Mouse (Mus musculus) embryonic facial prominence, embryonic 12.5 days (tissue): ENCODE results near the gene Morn3. TPM values are rescaled to one million over a fixed set of nuclear protein-coding genes. Genes with fewer than 3 reads are reported as not detected.

ENCODE experiments used
- ATAC-seq: fragments of 200-750 bp; cut with Nextera tagmentation; 2 replicates; pipeline ENCODE4 v1.8.0; 2017; ENCODE audit not compliant: insufficient number of reproducible peaks, insufficient read depth, low FRiP score, low TSS enrichment
- H3K27ac ChIP-seq: fragments of 300-500 bp; sonication (generic); 2 replicates; pipeline ENCODE4 v1.5.1; 2016; ENCODE audit warnings: mild to moderate bottlenecking
- H3K27me3 ChIP-seq: fragments of 300-500 bp; sonication (generic); 2 replicates; pipeline ENCODE4 v1.6.1; 2016; ENCODE audit warnings: mild to moderate bottlenecking, moderate library complexity
- H3K36me3 ChIP-seq: fragments of 300-500 bp; sonication (generic); 2 replicates; pipeline ENCODE4 v1.6.1; 2016; ENCODE audit warnings: mild to moderate bottlenecking
- H3K4me1 ChIP-seq: fragments of 300-500 bp; sonication (generic); 2 replicates; pipeline ENCODE4 v1.6.1; 2016
- H3K4me2 ChIP-seq: fragments of 300-500 bp; sonication (generic); replicated peaks from 2 replicates; pipeline ENCODE4 v1.6.1; 2016; ENCODE audit warnings: mild to moderate bottlenecking, moderate library complexity
- H3K4me3 ChIP-seq: fragments of 300-500 bp; sonication (generic); 2 replicates; pipeline ENCODE4 v1.5.1; 2016; ENCODE audit warnings: mild to moderate bottlenecking
- H3K9ac ChIP-seq: fragments of 300-500 bp; sonication (generic); 2 replicates; pipeline ENCODE4 v1.6.1; 2016; ENCODE audit warnings: mild to moderate bottlenecking, moderate library complexity
- H3K9me3 ChIP-seq: fragments of 300-500 bp; sonication (generic); 2 replicates; pipeline ENCODE4 v1.6.1; 2016; ENCODE audit warnings: mild to moderate bottlenecking, moderate library complexity
- WGBS: fragments of 180-500 bp; shearing (Covaris S2); methylation state at CpG from one replicate; pipeline ENCODE4 v1.1.7; 2016; 5-methylcytosine and 5-hydroxymethylcytosine counted together
- polyA plus RNA-seq: library from polyadenylated mRNA; unstranded; fragments of >200 nt; fragmentation: Nextera tagmentation; extraction: Ambion mirVana; gene quantifications from 2 replicates; pipeline ENCODE4 v1.2.1, GENCODE M21; 2016

Morn3 gene
- polyA plus RNA-seq, 1 experiment from 2014 or later, result not detected

DNA sequence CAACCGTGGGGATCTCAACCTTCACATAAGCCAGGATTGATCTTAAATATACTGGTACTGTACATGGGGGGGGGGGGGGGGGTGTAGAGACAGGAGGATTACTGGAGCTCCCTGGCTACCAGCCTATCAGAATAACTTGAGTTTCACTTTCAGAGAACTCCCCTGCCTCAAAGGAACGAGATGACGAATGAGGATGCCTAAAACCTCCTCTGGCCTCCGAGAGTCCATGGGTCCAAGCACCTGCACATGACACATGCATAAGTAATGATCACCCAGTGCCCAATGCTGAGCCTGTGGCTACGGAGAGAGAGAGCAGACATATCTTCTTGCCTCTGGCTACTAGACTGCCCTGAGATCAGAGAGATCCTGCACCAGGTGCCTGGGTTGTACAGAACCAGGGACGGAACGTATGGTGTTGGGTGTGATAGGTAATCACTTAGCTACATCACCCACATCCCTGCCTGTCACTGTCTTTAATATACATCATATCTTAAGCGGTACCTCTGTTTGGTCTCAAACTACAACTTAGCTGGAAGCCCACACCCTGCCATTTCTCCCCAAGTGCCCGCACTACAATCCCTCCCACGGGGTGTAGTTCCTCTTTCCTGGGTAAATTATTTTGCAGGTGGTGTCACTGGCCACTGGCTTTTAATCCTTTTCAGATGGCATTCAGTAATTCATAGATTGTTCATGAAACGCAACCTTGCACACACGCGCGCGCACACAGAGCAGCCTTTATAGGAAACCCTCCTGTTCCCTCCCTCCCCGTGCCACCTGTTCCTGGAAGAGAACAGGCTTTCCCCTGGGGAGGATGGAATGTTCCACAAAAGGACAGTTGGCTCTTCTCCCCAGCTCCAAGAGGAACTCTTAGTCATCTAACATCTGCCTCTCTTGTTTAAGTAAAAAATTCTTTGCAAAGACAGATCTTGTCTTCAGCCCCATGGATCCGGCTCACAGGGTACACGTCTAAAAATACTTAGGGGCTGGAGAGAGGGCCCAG, 49.3 kb downstream of the Morn3 start:
- no peak for ATAC-seq
- WGBS, result 84% methylated on average over 18 of the region's 18 CpGs

DNA sequence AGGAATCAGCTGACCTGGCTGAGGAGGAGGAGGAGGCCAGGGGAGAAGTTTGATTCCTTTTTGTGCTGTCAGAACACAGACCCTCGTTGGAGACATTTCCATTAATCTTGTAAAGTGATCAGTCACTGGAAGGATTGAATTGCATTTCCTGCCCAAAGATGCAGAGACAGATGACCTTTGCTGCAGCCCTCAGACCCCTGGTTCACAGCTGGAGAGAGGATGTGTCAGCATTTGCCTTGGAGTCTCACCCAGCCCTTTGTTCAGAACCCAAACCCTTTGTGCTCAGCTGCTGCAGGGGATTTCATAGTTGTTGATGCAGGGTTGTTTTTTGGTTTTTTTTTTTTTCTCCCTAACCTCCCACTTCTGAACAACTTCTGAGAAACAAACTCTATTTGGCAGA, 51.9 kb downstream of the Morn3 start:
- Histone ChIP-seq H3K4me2 (peak overlapping the region; percentile 22), H3K9ac (no peak overlapping the region), H3K4me3 (no peak overlapping the region), H3K4me1 (peaks cover 28% of the 10 kb centered on the region), H3K27me3 (no peaks in the 10 kb centered on the region), H3K27ac (peak overlapping the region; percentile 73), H3K36me3 (no peaks in the 10 kb centered on the region), H3K9me3 (no peaks in the 10 kb centered on the region)
- 3% methylated on average over 1 of the region's 1 CpGs for WGBS
- ATAC-seq, result no peak

More for the DNA sequence above, 49.3 kb downstream of the Morn3 start:
- Histone ChIP-seq H3K4me1 (peaks cover 8% of the 10 kb centered on the region; the same call in 1 of the 2 replicates), H3K9ac (no peak overlapping the region), H3K4me3 (no peak overlapping the region), H3K27ac (no peak overlapping the region), H3K9me3 (no peaks in the 10 kb centered on the region), H3K4me2 (no peak overlapping the region), H3K36me3 (no peaks in the 10 kb centered on the region), H3K27me3 (no peaks in the 10 kb centered on the region)

DNA sequence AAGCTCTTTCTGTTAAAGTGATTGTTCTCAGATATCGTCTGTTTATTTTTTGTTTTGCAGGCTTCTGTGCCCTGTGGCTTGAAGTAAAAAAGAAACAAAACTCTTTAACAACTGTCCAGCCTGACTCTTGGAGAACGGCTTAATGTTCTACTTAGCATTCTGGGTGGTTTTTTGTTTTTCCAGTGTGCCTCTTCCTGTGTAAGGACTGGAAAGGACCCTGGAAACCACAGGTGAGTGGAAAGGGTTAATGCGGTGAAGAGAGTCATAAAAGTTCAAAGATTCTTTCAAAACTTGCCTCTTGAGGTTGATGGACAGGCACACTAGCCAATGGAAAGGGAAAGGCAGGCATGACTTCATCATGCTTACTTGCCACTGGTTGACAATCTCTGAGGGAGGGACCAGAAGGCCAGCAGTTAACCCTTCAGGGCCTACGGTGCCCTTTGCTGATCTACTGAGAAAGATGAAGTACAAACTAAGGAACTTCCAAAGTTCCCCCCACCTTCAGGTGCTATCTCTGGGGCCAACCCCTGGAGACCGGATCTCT, 52.4 kb downstream of the Morn3 start:
- Histone ChIP-seq H3K4me1 (peaks cover 31% of the 10 kb centered on the region), H3K27me3 (no peaks in the 10 kb centered on the region), H3K4me2 (peak overlapping the region; percentile 22), H3K9me3 (no peaks in the 10 kb centered on the region), H3K9ac (no peak overlapping the region), H3K36me3 (no peaks in the 10 kb centered on the region), H3K27ac (peak overlapping the region; percentile 73; the same call in 1 of the 2 replicates), H3K4me3 (no peak overlapping the region)
- WGBS, result 8% methylated on average over 5 of the region's 5 CpGs
- peak; percentile 84; the same call in 1 of the 2 replicates for ATAC-seq

- no peak for ATAC-seq
- WGBS, result 27% methylated on average over 2 of the region's 2 CpGs
- Histone ChIP-seq H3K4me2 (peak overlapping the region; percentile 16), H3K36me3 (no peaks in the 10 kb centered on the region), H3K9me3 (no peaks in the 10 kb centered on the region), H3K4me3 (no peak overlapping the region), H3K9ac (no peak overlapping the region), H3K27ac (0 out of 2 replicates have a peak overlapping the region, but pooled peaks have one; percentile 30), H3K4me1 (peaks cover 31% of the 10 kb centered on the region), H3K27me3 (no peaks in the 10 kb centered on the region)
Measured at GRCm38 (mm10) chr5:122993811-122994210, 53.0 kb downstream of the Morn3 start.

DNA sequence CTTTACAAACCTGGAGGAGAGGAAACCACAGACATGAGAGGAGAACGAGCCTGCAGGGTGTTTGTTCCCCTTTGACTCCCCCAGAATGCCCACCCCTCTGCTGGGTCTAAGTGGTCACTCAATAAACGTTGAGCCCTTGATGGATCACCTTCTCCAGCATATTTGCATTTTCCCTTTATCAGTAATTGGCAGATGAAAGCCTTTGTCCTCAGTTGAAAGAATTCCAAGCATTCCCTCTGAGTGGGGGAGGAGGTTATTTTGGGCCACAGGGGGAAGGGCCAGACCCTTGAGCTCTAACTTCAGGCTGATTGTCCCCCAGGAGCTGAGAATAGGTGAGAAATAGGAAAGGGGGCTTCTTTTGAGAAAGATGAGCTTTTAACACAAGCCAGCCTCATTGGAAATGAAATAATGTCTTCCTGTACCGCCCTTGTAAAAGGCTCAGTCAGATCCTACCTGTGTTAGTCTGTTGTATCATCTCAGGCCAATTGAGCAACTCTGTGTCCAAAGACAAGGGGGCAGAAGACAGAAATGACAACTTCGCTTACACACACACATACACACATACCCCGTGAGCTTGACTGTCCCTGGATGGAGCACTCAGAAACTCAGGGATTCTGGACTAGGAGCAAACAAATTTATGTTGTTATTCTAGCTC, 55.3 kb downstream of the Morn3 start:
- no peak for ATAC-seq
- Histone ChIP-seq H3K4me1 (peaks cover 46% of the 10 kb centered on the region), H3K9ac (no peak overlapping the region), H3K4me2 (peak overlapping the region; percentile 99; the same call in 1 of the 2 replicates), H3K27me3 (0 out of 2 replicates have a peak, but pooled peaks cover 4% of the 10 kb centered on the region), H3K36me3 (no peaks in the 10 kb centered on the region), H3K4me3 (no peak overlapping the region), H3K27ac (no peak overlapping the region), H3K9me3 (no peaks in the 10 kb centered on the region)
- WGBS, result 31% methylated on average over 5 of the region's 5 CpGs

- H3K4me2 ChIP-seq, result peak overlapping the region; percentile 99
- 0 out of 2 replicates have a peak, but pooled peaks cover 4% of the 10 kb centered on the region for H3K27me3 ChIP-seq
- peak overlapping the region; percentile 75 for H3K9ac ChIP-seq
- 18% methylated on average over 16 of the region's 16 CpGs for WGBS
- H3K27ac ChIP-seq, result peak overlapping the region; percentile 88; the same call in 1 of the 2 replicates
- ATAC-seq, result no peak
- no peaks in the 10 kb centered on the region for H3K36me3 ChIP-seq
- H3K4me3 ChIP-seq, result peak overlapping the region; percentile 73; the same call in 1 of the 2 replicates
- H3K4me1 ChIP-seq, result peaks cover 52% of the 10 kb centered on the region
- H3K9me3 ChIP-seq, result no peaks in the 10 kb centered on the region
Measured at GRCm38 (mm10) chr5:122990411-122991160, 56.2 kb downstream of the Morn3 start.

DNA sequence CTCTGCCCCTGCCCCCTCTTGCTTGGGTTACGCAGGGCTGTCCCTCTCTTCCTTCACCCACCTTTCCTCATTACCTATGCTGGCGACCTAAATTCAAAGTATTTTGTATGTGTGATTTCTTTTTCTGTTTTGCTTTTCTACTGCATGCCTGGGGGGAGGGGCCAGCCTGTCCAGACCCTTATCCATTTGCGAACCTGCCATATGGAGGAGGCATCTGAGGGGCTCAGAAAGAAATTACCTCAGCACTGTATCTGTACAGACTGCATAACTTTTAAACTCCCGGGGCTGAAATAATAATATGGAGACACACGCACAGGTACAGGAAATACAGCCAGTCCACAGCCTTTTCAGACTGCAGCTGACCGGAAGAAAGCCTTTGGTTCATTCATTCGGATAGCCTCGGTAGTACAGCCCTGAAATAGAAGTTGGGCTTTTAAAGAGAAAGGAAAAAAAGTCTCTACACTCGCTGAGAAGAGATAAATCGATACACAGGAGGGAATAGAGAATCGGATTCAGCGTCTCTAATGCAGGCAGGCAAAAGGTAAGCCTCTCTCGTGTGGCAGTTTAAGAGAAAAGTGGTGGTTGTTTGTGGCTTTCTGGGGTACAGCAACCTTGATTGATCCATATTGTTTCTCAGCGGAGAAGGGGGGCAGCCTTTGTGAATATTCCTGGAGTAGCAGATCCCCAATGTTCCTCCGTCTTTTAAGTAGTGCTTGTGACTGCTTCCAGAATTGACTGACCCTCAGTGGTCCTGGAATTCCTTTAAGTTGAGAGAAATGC, 57.1 kb downstream of the Morn3 start, which contains the start of gene Kdm2b:
TSS of gene Kdm2b (minus strand) at position 273 of the 780 bp plus-strand sequence.
- 3% methylated on average over 15 of the region's 15 CpGs for WGBS
- H3K36me3 ChIP-seq, result no peaks in the 10 kb centered on the region
- H3K9me3 ChIP-seq, result no peaks in the 10 kb centered on the region
- H3K27me3 ChIP-seq, result 0 out of 2 replicates have a peak, but pooled peaks cover 4% of the 10 kb centered on the region
- peaks cover 56% of the 10 kb centered on the region for H3K4me1 ChIP-seq
- H3K27ac ChIP-seq, result peak within 1 kb of the TSS; percentile 88
- peak within 1 kb of the TSS; percentile 73 for H3K4me3 ChIP-seq
- peak; percentile 32; the same call in 1 of the 2 replicates for ATAC-seq
- peak within 1 kb of the TSS; percentile 75 for H3K9ac ChIP-seq
- peak within 1 kb of the TSS; percentile 99 for H3K4me2 ChIP-seq

DNA sequence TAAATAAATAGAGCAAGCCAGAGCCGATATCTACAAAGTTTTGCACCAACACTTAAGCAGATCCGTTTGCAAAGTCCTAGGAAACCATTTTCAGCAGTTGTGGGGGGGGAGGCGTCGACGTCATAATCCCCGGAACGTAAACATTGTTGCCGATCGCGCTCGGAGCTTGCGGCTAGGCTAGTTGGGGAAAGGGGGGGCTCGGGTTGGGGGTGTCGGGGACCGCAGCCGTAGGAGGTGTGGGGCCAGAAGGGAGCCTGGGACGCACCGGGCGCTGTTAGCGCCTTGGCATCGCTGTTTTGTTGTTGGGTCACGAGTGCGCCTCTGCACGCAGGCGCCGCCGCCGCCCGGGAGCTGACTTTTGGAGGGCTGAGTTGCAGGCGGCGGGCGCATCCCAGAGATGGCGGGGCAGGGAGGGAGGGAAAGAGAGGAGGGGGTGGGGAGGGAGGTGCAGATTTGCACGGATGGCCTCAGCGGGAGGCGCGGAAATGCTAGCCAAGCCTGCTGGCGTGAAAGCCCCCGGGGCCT, 57.8 kb downstream of the Morn3 start:
- H3K27ac ChIP-seq, result peak overlapping the region; percentile 88
- ATAC-seq, result peak; percentile 37
- peak overlapping the region; percentile 73 for H3K4me3 ChIP-seq
- H3K36me3 ChIP-seq, result no peaks in the 10 kb centered on the region
- no peaks in the 10 kb centered on the region for H3K9me3 ChIP-seq
- peak overlapping the region; percentile 75 for H3K9ac ChIP-seq
- H3K27me3 ChIP-seq, result 0 out of 2 replicates have a peak, but pooled peaks cover 4% of the 10 kb centered on the region
- H3K4me1 ChIP-seq, result peaks cover 53% of the 10 kb centered on the region
- H3K4me2 ChIP-seq, result peak overlapping the region; percentile 99
- WGBS, result under 1% methylated on average over 37 of the region's 39 CpGs

- H3K9me3 ChIP-seq, result no peaks in the 10 kb centered on the region
- H3K9ac ChIP-seq, result peak overlapping the region; percentile 75
- H3K4me1 ChIP-seq, result peaks cover 52% of the 10 kb centered on the region
- peak overlapping the region; percentile 88 for H3K27ac ChIP-seq
- peak overlapping the region; percentile 99 for H3K4me2 ChIP-seq
- ATAC-seq, result no peak
- 0 out of 2 replicates have a peak, but pooled peaks cover 4% of the 10 kb centered on the region for H3K27me3 ChIP-seq
- H3K36me3 ChIP-seq, result no peaks in the 10 kb centered on the region
- WGBS, result under 1% methylated on average over 34 of the region's 41 CpGs
- peak overlapping the region; percentile 73 for H3K4me3 ChIP-seq
Measured at GRCm38 (mm10) chr5:122988021-122988751, 58.6 kb downstream of the Morn3 start.
